Mouse (Mus musculus) forebrain, embryonic 13.5 days (tissue): ENCODE results near the gene Wasf1. TPM values are rescaled to one million over a fixed set of nuclear protein-coding genes. Genes with fewer than 3 reads are reported as not detected.

ENCODE experiments used
- ATAC-seq: fragments of 200-750 bp; cut with Nextera tagmentation; 2 replicates; pipeline ENCODE4 v1.8.0; 2017
- H3K27ac ChIP-seq: fragments of 300-500 bp; sonication (generic); 2 replicates; pipeline ENCODE4 v1.5.1; 2015; ENCODE audit warnings: inconsistent platforms, mild to moderate bottlenecking, moderate library complexity
- H3K27me3 ChIP-seq: fragments of 300-500 bp; sonication (generic); 2 replicates; pipeline ENCODE4 v1.6.1; 2015; ENCODE audit warnings: mild to moderate bottlenecking, inconsistent platforms
- H3K36me3 ChIP-seq: fragments of 300-500 bp; sonication (generic); 2 replicates; pipeline ENCODE4 v1.6.1; 2015; ENCODE audit warnings: mild to moderate bottlenecking, inconsistent platforms; ENCODE audit not compliant: poor library complexity, severe bottlenecking
- H3K4me1 ChIP-seq: fragments of 300-500 bp; sonication (generic); 2 replicates; pipeline ENCODE4 v1.6.1; 2015; ENCODE audit warnings: inconsistent platforms
- H3K4me2 ChIP-seq: fragments of 300-500 bp; sonication (generic); 2 replicates; pipeline ENCODE4 v1.6.1; 2015; ENCODE audit warnings: inconsistent platforms, mild to moderate bottlenecking, moderate library complexity
- H3K4me3 ChIP-seq: fragments of 300-500 bp; sonication (generic); 2 replicates; pipeline ENCODE4 v1.5.1; 2015; ENCODE audit warnings: mild to moderate bottlenecking, inconsistent platforms
- H3K9ac ChIP-seq: fragments of 300-500 bp; sonication (generic); 2 replicates; pipeline ENCODE4 v1.6.1; 2015; ENCODE audit warnings: mild to moderate bottlenecking, inconsistent platforms
- H3K9me3 ChIP-seq: fragments of 300-500 bp; sonication (generic); replicated peaks from 2 replicates; pipeline ENCODE4 v1.6.1; 2016; ENCODE audit warnings: inconsistent platforms
- WGBS: fragments of 180-500 bp; shearing (Covaris S2); methylation state at CpG from one replicate; pipeline ENCODE4 v1.1.7; 2015; 5-methylcytosine and 5-hydroxymethylcytosine counted together
- polyA plus RNA-seq: library from polyadenylated mRNA; unstranded; fragments of >200 nt; fragmentation: Nextera tagmentation; extraction: Ambion mirVana; gene quantifications from 2 replicates; pipeline ENCODE4 v1.2.1, GENCODE M21; 2015

The Wasf1 gene
- polyA plus RNA-seq, 1 experiment from 2014 or later: 61.5 TPM

DNA sequence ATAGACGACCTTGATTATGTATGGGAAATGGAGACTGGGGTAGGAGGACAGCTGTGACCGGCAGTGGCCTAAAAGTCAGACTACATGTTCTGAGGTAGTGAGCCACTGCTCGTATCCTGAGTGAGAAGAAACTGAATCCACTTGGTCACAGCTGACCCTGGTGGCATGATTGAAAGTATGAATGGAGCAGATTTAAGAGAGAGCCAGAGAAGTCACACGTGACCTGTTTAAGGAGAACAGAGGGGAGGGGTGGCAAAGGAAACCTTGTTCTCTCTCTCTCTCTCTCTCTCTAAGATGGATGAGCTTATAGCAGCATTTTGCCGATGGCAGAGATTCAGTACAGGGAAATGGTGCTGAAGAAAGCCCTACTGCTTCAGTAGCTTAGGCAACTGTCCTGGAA, 13.4 kb downstream of the Wasf1 start:
- no peak overlapping the region for H3K4me3 ChIP-seq
- no peak for ATAC-seq
- H3K27ac ChIP-seq: no peak overlapping the region
- H3K9me3 ChIP-seq: no peaks in the 10 kb centered on the region
- H3K4me2 ChIP-seq: no peak overlapping the region
- no peaks in the 10 kb centered on the region for H3K27me3 ChIP-seq
- H3K36me3 ChIP-seq: 0 out of 2 replicates have a peak, but pooled peaks cover 4% of the 10 kb centered on the region
- 70% methylated on average over 5 of the region's 5 CpGs for WGBS
- H3K4me1 ChIP-seq: peaks cover 8% of the 10 kb centered on the region; the same call in 1 of the 2 replicates
- H3K9ac ChIP-seq: no peak overlapping the region

GRCm38 (mm10) chr10:40901786-40902185, 18.5 kb downstream of the Wasf1 start:
- Histone ChIP-seq H3K4me2 (no peak overlapping the region), H3K27ac (no peak overlapping the region), H3K4me3 (no peak overlapping the region), H3K9me3 (no peaks in the 10 kb centered on the region), H3K4me1 (peaks cover 14% of the 10 kb centered on the region; the same call in 1 of the 2 replicates), H3K9ac (no peak overlapping the region), H3K36me3 (peaks cover 5% of the 10 kb centered on the region; the same call in 1 of the 2 replicates), H3K27me3 (no peaks in the 10 kb centered on the region)
- ATAC-seq: no peak
- WGBS: 95% methylated on average over 4 of the region's 4 CpGs

DNA sequence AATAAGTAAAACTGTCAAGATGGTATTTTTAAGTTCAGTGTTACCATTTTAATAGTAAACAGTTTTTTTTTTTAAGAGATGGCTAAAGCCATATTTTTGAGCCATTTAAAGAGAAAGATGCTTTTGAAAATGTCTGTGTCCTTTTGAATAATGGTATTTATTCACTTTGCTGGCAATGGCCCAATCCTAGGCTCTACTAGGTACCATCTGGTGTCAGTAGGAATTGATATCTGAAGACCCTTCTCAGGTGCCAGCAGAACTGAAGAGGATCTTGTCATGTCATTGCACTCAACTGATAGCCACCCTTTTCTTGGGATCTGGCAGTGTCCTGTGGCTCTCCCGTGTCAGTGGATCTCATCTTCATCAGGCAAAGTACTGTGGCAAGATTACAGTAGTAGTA, 22.9 kb downstream of the Wasf1 start:
- Histone ChIP-seq H3K4me3 (no peak overlapping the region), H3K9me3 (no peaks in the 10 kb centered on the region), H3K36me3 (peaks cover 5% of the 10 kb centered on the region; the same call in 1 of the 2 replicates), H3K27ac (no peak overlapping the region), H3K9ac (no peak overlapping the region), H3K4me2 (no peak overlapping the region), H3K4me1 (peaks cover 11% of the 10 kb centered on the region; the same call in 1 of the 2 replicates), H3K27me3 (no peaks in the 10 kb centered on the region)
- WGBS: 87% methylated on average over 1 of the region's 1 CpGs
- ATAC-seq: no peak

- no peaks in the 10 kb centered on the region for H3K9me3 ChIP-seq
- peaks cover 11% of the 10 kb centered on the region; the same call in 1 of the 2 replicates for H3K4me1 ChIP-seq
- no peak overlapping the region for H3K9ac ChIP-seq
- WGBS: 86% methylated on average over 7 of the region's 7 CpGs
- H3K27me3 ChIP-seq: no peaks in the 10 kb centered on the region
- peaks cover 5% of the 10 kb centered on the region; the same call in 1 of the 2 replicates for H3K36me3 ChIP-seq
- H3K4me3 ChIP-seq: no peak overlapping the region
- no peak overlapping the region for H3K4me2 ChIP-seq
- H3K27ac ChIP-seq: no peak overlapping the region
- ATAC-seq: no peak
Observed at GRCm38 (mm10) chr10:40906802-40907201, 23.5 kb downstream of the Wasf1 start.

DNA sequence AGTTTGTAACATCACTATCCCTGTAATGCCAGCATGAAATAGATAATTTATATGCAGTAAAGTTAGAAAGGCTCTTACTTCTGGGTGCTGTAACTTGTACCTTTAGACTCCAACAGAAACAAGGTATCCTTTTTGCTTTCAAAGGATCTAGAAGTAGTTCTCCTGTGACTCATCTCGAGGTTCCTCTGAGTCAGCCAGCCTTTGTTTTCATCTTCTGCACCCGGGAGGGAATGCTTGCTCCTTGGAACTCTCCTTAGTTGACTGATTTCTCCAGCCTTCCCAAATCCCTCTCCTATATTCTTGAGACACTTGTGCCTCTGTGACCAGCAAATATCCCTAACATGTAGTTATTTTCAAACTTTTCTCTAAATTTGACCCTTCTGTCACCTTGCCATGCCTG, 25.3 kb downstream of the Wasf1 start:
- no peak overlapping the region for H3K4me2 ChIP-seq
- peaks cover 6% of the 10 kb centered on the region; the same call in 1 of the 2 replicates for H3K4me1 ChIP-seq
- H3K4me3 ChIP-seq: no peak overlapping the region
- peaks cover 4% of the 10 kb centered on the region; the same call in 1 of the 2 replicates for H3K36me3 ChIP-seq
- no peak for ATAC-seq
- no peak overlapping the region for H3K9ac ChIP-seq
- H3K9me3 ChIP-seq: no peaks in the 10 kb centered on the region
- 36% methylated on average over 2 of the region's 2 CpGs for WGBS
- H3K27me3 ChIP-seq: no peaks in the 10 kb centered on the region
- H3K27ac ChIP-seq: no peak overlapping the region

- Histone ChIP-seq H3K36me3 (peaks cover 4% of the 10 kb centered on the region; the same call in 1 of the 2 replicates), H3K9me3 (no peaks in the 10 kb centered on the region), H3K4me2 (no peak overlapping the region), H3K9ac (no peak overlapping the region), H3K4me1 (peaks cover 6% of the 10 kb centered on the region; the same call in 1 of the 2 replicates), H3K27ac (no peak overlapping the region), H3K27me3 (no peaks in the 10 kb centered on the region), H3K4me3 (no peak overlapping the region)
- ATAC-seq: no peak
- 56% methylated on average over 2 of the region's 2 CpGs for WGBS
Observed at GRCm38 (mm10) chr10:40910811-40911210, 27.5 kb downstream of the Wasf1 start.

DNA sequence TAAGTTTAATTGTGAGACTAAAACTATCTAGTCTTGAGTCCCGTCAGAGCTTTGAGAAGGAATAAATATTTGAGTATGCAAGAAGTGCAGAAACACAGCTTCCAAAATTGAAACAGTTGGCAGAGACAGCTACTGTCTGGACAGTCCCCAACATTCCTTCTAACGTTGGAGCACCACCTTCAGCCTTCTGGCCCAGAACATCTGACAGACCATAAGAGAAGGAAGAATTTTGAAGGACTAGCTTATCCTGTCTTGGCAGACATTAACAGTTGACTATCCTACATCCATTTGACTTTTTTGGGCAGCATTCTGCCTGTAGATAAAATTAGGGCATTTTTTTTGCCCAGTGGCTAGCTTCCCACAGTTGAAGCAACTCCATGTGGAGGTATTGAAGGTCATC, 32.0 kb downstream of the Wasf1 start:
- 92% methylated on average over 2 of the region's 2 CpGs for WGBS
- H3K27ac ChIP-seq: no peak overlapping the region
- H3K9ac ChIP-seq: no peak overlapping the region
- ATAC-seq: no peak
- H3K27me3 ChIP-seq: no peaks in the 10 kb centered on the region
- H3K4me2 ChIP-seq: no peak overlapping the region
- no peaks in the 10 kb centered on the region for H3K9me3 ChIP-seq
- peaks cover 4% of the 10 kb centered on the region; the same call in 1 of the 2 replicates for H3K36me3 ChIP-seq
- peaks cover 9% of the 10 kb centered on the region; the same call in 1 of the 2 replicates for H3K4me1 ChIP-seq
- H3K4me3 ChIP-seq: no peak overlapping the region

DNA sequence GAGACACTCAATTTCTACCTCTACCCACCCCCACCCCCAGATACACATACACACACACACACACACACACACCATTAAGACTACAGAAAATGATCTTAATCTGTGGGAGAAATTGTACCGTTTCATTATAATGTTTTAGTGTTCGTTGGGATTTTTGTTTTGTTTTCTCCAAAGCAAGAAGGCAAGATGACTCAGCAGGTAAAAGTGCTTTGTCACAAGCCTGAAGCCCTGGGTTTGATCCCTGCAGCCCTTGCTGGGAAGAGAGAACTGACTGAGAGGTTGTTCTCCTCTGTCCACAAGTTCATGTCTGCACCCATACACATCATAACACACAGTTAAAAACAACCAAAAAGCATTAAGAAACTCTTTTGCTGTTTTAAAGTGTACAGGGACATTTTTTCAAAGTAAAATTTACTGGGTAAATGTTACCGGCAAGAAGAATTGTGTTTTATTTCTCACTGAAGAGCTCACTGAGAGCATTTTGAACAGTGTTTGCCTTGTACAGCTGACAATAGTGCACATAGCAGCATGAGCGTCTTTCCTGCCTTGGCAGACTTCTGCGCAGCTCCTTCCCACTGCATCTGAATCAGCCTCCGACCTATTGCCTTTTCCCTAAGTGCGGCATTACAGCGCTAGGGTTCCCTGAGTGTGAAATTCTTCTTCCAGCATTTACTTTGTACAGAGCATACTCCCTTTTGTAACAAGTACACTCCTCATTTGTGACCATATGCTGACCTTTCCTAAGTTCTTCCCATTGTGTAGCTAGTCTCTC, 35.6 kb downstream of the Wasf1 start:
- no peak overlapping the region for H3K9ac ChIP-seq
- no peak overlapping the region for H3K4me2 ChIP-seq
- peaks cover 10% of the 10 kb centered on the region; the same call in 1 of the 2 replicates for H3K36me3 ChIP-seq
- no peak overlapping the region for H3K4me3 ChIP-seq
- no peak overlapping the region for H3K27ac ChIP-seq
- no peaks in the 10 kb centered on the region for H3K27me3 ChIP-seq
- ATAC-seq: no peak
- H3K4me1 ChIP-seq: peaks cover 9% of the 10 kb centered on the region; the same call in 1 of the 2 replicates
- H3K9me3 ChIP-seq: no peaks in the 10 kb centered on the region
- 85% methylated on average over 8 of the region's 8 CpGs for WGBS

- no peak overlapping the region for H3K4me2 ChIP-seq
- 86% methylated on average over 6 of the region's 6 CpGs for WGBS
- H3K9me3 ChIP-seq: no peaks in the 10 kb centered on the region
- H3K4me3 ChIP-seq: no peak overlapping the region
- peaks cover 9% of the 10 kb centered on the region; the same call in 1 of the 2 replicates for H3K4me1 ChIP-seq
- H3K36me3 ChIP-seq: peaks cover 15% of the 10 kb centered on the region
- H3K9ac ChIP-seq: no peak overlapping the region
- H3K27me3 ChIP-seq: no peaks in the 10 kb centered on the region
- no peak overlapping the region for H3K27ac ChIP-seq
- ATAC-seq: no peak
Observed at GRCm38 (mm10) chr10:40919464-40919863, 36.2 kb downstream of the Wasf1 start.

DNA sequence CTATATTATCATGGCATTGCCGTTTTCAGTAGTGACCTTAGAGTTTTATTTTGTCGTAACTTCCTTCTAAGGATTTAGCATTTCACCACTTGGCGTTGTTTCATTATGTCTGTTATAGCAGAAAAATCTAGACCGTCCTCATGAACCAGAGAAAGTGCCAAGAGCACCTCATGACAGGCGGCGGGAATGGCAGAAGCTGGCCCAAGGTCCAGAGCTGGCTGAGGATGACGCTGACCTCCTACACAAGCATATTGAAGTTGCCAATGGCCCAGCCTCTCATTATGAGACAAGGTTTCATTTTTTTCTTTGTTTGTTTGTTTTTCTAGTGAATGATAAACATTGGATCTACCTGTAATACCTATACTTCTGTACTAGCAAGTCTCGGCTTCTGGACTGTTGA, 49.7 kb downstream of the Wasf1 start:
- no peaks in the 10 kb centered on the region for H3K9me3 ChIP-seq
- WGBS: 93% methylated on average over 8 of the region's 8 CpGs
- H3K27me3 ChIP-seq: no peaks in the 10 kb centered on the region
- H3K36me3 ChIP-seq: peaks cover 57% of the 10 kb centered on the region
- H3K4me2 ChIP-seq: no peak overlapping the region
- H3K27ac ChIP-seq: no peak overlapping the region
- H3K9ac ChIP-seq: no peak overlapping the region
- ATAC-seq: no peak
- H3K4me3 ChIP-seq: no peak overlapping the region
- 0 out of 2 replicates have a peak, but pooled peaks cover 7% of the 10 kb centered on the region for H3K4me1 ChIP-seq

DNA sequence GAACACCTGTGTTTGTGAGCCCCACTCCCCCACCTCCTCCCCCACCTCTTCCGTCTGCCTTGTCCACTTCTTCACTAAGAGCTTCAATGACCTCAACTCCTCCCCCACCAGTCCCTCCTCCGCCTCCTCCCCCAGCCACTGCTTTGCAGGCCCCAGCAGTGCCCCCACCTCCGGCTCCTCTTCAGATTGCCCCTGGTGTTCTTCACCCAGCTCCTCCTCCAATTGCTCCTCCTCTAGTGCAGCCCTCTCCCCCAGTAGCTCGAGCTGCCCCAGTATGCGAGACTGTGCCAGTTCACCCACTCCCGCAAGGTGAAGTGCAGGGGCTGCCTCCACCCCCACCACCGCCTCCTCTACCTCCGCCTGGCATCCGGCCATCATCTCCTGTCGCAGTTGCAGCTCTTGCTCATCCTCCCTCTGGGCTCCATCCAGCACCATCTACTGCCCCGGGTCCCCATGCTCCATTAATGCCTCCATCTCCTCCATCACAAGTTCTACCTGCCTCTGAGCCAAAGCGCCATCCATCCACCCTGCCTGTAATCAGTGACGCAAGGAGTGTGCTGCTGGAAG, 53.0 kb downstream of the Wasf1 start:
- Histone ChIP-seq H3K9me3 (no peaks in the 10 kb centered on the region), H3K4me1 (no peaks in the 10 kb centered on the region), H3K27me3 (no peaks in the 10 kb centered on the region), H3K9ac (no peak overlapping the region), H3K36me3 (peaks cover 72% of the 10 kb centered on the region), H3K4me3 (no peak overlapping the region), H3K27ac (no peak overlapping the region), H3K4me2 (no peak overlapping the region)
- 77% methylated on average over 13 of the region's 13 CpGs for WGBS
- no peak for ATAC-seq

- 94% methylated on average over 20 of the region's 20 CpGs for WGBS
- Histone ChIP-seq H3K27me3 (no peaks in the 10 kb centered on the region), H3K4me3 (no peak overlapping the region), H3K9ac (no peak overlapping the region), H3K36me3 (peaks cover 60% of the 10 kb centered on the region), H3K9me3 (no peaks in the 10 kb centered on the region), H3K27ac (no peak overlapping the region), H3K4me1 (peaks cover 6% of the 10 kb centered on the region), H3K4me2 (no peak overlapping the region)
- ATAC-seq: no peak
Observed at GRCm38 (mm10) chr10:40937569-40937968, 54.3 kb downstream of the Wasf1 start.
